Mouse (Mus musculus): ENCODE results near the gene Rpusd2. TPM values are rescaled to one million over a fixed set of nuclear protein-coding genes. Genes with fewer than 3 reads are reported as not detected.
A peak's percentile ranks its signal among the peaks of the same experiment; 100 is the strongest.

Rpusd2 gene
- total and polyA plus RNA-seq, 2 experiments from 2014 or later: 3.6 to 10.3 TPM

DNA sequence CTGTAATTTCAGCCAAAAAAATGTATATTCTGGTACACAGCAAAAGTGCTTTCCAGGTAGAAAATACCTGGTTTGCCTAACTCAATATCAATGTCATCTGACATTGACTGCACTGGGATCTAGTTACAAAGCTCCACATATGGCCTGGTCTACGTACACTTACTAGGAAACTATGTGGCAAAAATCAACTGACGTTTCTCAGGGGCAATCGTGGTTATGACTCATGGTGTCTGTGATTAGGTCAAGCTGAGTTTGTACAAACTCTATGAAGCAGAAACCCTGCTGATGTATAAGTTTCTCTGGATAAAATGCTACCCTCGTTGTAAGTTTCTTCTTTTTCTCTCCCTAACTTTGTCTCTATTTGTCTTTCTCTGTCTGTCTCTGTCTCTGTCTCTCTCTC, 2.4 kb upstream of the Rpusd2 start:
- ATAC-seq: no peak
- DNase-seq: no peak
- Histone ChIP-seq H3K4me3 (ENCODE audit: low read depth, low read length) (no peak overlapping the region), H3K4me2 (ENCODE audit: low read depth) (no peak overlapping the region), H3K9me3 (ENCODE audit: low read length) (no peaks in the 10 kb centered on the region), H3K36me3 (ENCODE audit: insufficient read depth) (peaks cover 5% of the 10 kb centered on the region; the same call in 1 of the 2 replicates), H3K27ac (ENCODE audit: low read depth, low read length) (no peak overlapping the region), H3K9ac (no peak overlapping the region), H3K4me1 (ENCODE audit: insufficient read depth) (peaks cover 5% of the 10 kb centered on the region; the same call in 1 of the 2 replicates), H3K27me3 (ENCODE audit: insufficient read depth, low read length) (no peaks in the 10 kb centered on the region)
- 65% methylated on average over 4 of the region's 4 CpGs for WGBS
- TF ChIP-seq CTCF (IDR thresholded peaks at IDR 0.05; ENCODE audit: low read depth): no peak

GRCm38 (mm10) chr2:119035397-119035745, 781 bp downstream of the Rpusd2 start:
- H3K9me3 ChIP-seq (ENCODE audit: low read length): no peaks in the 10 kb centered on the region
- no peak for TF ChIP-seq CTCF (IDR thresholded peaks at IDR 0.05; ENCODE audit: low read depth)
- ATAC-seq: no peak
- H3K9ac ChIP-seq: peak overlapping the region; percentile 74
- no peak overlapping the region; the same call in 1 of the 2 replicates for H3K27ac ChIP-seq (ENCODE audit: low read depth, low read length)
- H3K4me1 ChIP-seq (ENCODE audit: insufficient read depth): 0 out of 2 replicates have a peak, but pooled peaks cover 5% of the 10 kb centered on the region
- WGBS: 4% methylated on average over 7 of the region's 7 CpGs
- H3K4me2 ChIP-seq (ENCODE audit: low read depth): peak overlapping the region; percentile 79
- H3K36me3 ChIP-seq (ENCODE audit: insufficient read depth): peaks cover 21% of the 10 kb centered on the region
- peak overlapping the region; percentile 95 for H3K4me3 ChIP-seq (ENCODE audit: low read depth, low read length)
- no peak for DNase-seq
- H3K27me3 ChIP-seq (ENCODE audit: insufficient read depth, low read length): no peaks in the 10 kb centered on the region

DNA sequence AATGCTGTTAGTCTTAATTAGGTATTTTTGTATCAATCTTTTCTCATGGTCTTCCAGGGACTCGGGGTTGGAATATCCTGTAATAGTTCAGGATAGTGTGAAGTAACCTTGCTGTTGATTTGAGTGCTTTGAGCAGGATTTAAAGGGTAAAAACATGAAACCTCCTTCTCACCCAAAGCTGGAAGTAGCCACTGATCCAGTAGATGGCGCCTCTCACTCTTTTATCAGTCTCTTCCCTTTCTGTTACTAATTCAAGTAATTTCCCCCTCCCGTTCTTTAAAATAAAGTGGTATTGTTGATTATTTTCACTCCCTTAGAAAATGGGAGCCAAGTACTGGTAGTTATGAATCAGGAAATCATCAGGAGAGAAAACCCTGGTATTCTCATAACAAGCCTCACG, 6.3 kb downstream of the Rpusd2 start:
- DNase-seq: peak; percentile 67
- WGBS: 47% methylated on average over 4 of the region's 4 CpGs
- Histone ChIP-seq H3K4me1 (ENCODE audit: insufficient read depth) (no peaks in the 10 kb centered on the region), H3K9ac (no peak overlapping the region), H3K27ac (ENCODE audit: low read depth, low read length) (no peak overlapping the region), H3K9me3 (ENCODE audit: low read length) (no peaks in the 10 kb centered on the region), H3K36me3 (ENCODE audit: insufficient read depth) (peaks cover 21% of the 10 kb centered on the region), H3K4me2 (ENCODE audit: low read depth) (no peak overlapping the region), H3K27me3 (ENCODE audit: insufficient read depth, low read length) (no peaks in the 10 kb centered on the region), H3K4me3 (ENCODE audit: low read depth, low read length) (no peak overlapping the region)
- ATAC-seq: no peak
- TF ChIP-seq CTCF (IDR thresholded peaks at IDR 0.05; ENCODE audit: low read depth): peak; percentile 65

GRCm38 (mm10) chr2:119045163-119045562, 10.6 kb downstream of the Rpusd2 start:
- no peak overlapping the region for H3K9ac ChIP-seq
- no peak overlapping the region for H3K4me3 ChIP-seq (ENCODE audit: low read depth, low read length)
- no peak overlapping the region for H3K4me2 ChIP-seq (ENCODE audit: low read depth)
- no peaks in the 10 kb centered on the region for H3K36me3 ChIP-seq (ENCODE audit: insufficient read depth)
- TF ChIP-seq CTCF (IDR thresholded peaks at IDR 0.05; ENCODE audit: low read depth): no peak
- no peak for DNase-seq
- no peaks in the 10 kb centered on the region for H3K27me3 ChIP-seq (ENCODE audit: insufficient read depth, low read length)
- WGBS: 70% methylated on average over 2 of the region's 2 CpGs
- no peaks in the 10 kb centered on the region for H3K4me1 ChIP-seq (ENCODE audit: insufficient read depth)
- no peaks in the 10 kb centered on the region for H3K9me3 ChIP-seq (ENCODE audit: low read length)
- ATAC-seq: no peak
- H3K27ac ChIP-seq (ENCODE audit: low read depth, low read length): no peak overlapping the region

DNA sequence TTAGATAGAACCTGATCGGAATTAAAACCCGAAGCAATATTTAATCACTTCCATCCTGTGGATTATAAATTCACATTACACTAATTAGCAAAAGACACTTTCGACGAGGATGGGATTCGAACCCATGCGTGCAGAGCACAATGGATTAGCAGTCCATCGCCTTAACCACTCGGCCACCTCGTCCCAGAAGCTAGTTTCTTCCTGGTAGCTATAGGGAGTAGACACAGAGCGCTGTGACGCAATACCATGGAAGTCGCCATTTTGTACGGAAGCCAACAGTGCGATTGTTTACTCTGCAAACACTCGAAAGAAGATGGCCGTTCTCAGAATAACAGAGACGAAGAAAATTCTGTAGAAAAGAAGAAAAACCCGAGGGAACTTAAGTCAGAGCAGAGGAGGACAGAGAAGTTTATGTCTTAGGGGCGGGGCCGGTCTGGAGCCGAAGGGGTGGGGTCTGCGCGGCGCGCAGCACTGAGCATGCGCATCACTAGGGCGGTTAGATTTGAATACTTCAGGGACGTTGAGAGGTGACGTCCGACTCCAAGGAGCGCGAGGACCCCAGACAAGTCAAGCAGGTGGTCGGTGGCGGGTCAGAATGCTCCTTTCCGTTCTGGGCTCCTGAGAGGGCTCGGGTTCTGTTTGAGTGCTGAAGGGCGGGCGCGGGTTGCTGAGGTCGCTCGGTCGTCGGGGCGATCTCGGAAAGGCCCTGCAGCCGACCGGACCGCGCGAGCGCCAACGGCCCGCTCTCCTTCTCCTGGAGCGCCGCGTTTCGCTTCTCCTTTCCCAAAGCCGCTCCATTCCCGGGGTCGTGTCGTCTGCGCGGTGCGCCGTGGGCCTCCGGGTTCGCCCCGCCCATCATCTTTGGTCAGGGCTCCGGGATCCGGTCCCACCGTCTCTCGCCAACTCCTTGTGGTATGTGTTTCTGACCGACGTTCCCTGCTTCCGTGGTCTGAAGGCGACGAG, 12.3 kb downstream of the Rpusd2 start, which contains the start of gene Knl1:
TSS of gene Knl1 (plus strand) at position 471 of the 963 bp plus-strand sequence.
- H3K9me3 ChIP-seq (ENCODE audit: low read length): no peaks in the 10 kb centered on the region
- no peak for TF ChIP-seq CTCF (IDR thresholded peaks at IDR 0.05; ENCODE audit: low read depth)
- 1% methylated on average over 77 of the region's 77 CpGs for WGBS
- ATAC-seq (peak; percentile 97), DNase-seq (peak; percentile 100)
- H3K27me3 ChIP-seq (ENCODE audit: insufficient read depth, low read length): no peaks in the 10 kb centered on the region
- no peaks in the 10 kb centered on the region for H3K36me3 ChIP-seq (ENCODE audit: insufficient read depth)
- peak within 1 kb of the TSS; percentile 68 for H3K4me3 ChIP-seq (ENCODE audit: low read depth, low read length)
- no peaks in the 10 kb centered on the region for H3K4me1 ChIP-seq (ENCODE audit: insufficient read depth)
- H3K4me2 ChIP-seq (ENCODE audit: low read depth): peak within 1 kb of the TSS; percentile 76
- H3K27ac ChIP-seq (ENCODE audit: low read depth, low read length): peak within 1 kb of the TSS; percentile 87
- H3K9ac ChIP-seq: peak within 1 kb of the TSS; percentile 58

DNA sequence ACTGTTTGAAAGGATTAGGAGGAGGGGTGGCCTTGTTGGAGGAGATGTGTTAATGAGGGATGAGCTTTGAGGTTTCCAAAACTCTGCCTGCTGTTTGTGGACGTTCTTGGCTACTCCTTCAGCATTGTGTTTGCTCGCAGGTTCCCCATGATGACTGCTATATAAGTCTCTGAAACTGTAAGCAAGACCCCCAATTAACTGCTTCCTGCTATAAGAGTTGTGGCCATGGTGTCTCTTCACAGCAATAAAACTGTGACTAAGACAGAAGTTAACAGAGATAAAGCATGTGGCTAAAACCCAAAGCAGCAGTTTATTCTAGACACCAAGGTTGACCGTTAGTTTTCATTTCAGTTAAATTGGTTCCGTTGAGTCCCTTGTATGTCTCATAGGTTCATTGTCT, 13.3 kb downstream of the Rpusd2 start:
- no peak for ATAC-seq
- peak overlapping the region; percentile 58; the same call in 1 of the 2 replicates for H3K9ac ChIP-seq
- TF ChIP-seq CTCF (IDR thresholded peaks at IDR 0.05; ENCODE audit: low read depth): no peak
- peak overlapping the region; percentile 76 for H3K4me2 ChIP-seq (ENCODE audit: low read depth)
- WGBS: 12% methylated on average over 4 of the region's 4 CpGs
- H3K36me3 ChIP-seq (ENCODE audit: insufficient read depth): no peaks in the 10 kb centered on the region
- H3K4me3 ChIP-seq (ENCODE audit: low read depth, low read length): peak overlapping the region; percentile 68
- no peak overlapping the region for H3K27ac ChIP-seq (ENCODE audit: low read depth, low read length)
- DNase-seq: no peak
- H3K9me3 ChIP-seq (ENCODE audit: low read length): no peaks in the 10 kb centered on the region
- no peaks in the 10 kb centered on the region for H3K27me3 ChIP-seq (ENCODE audit: insufficient read depth, low read length)
- no peaks in the 10 kb centered on the region for H3K4me1 ChIP-seq (ENCODE audit: insufficient read depth)

DNA sequence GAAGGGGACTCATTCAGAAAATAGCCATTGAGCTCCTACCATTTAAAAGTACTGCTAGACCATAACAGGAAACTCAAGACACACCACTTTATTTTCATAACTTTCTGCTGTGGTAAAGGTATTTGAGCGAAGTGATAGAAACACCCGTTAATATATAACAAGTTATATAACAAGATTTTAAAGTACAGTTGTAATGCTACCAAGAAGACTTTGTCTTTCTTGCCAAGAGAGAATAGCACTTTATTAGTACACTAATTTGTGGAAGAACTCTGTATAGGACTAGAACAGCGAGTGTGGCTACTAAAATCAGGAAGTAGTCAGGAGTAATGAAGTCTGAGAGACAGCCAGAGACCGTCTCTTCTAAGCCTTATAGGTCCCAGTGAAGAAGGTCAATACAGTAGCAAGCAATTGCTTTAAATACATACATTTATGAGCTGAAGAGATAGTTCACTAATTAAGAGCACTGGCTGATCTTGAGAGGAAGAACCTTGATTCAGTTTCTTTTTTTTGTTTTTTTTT, 15.6 kb downstream of the Rpusd2 start:
- Histone ChIP-seq H3K4me2 (ENCODE audit: low read depth) (no peak overlapping the region), H3K4me1 (ENCODE audit: insufficient read depth) (no peaks in the 10 kb centered on the region), H3K9ac (no peak overlapping the region), H3K4me3 (ENCODE audit: low read depth, low read length) (no peak overlapping the region), H3K27me3 (ENCODE audit: insufficient read depth, low read length) (no peaks in the 10 kb centered on the region), H3K9me3 (ENCODE audit: low read length) (no peaks in the 10 kb centered on the region), H3K36me3 (ENCODE audit: insufficient read depth) (no peaks in the 10 kb centered on the region), H3K27ac (ENCODE audit: low read depth, low read length) (no peak overlapping the region)
- no peak for TF ChIP-seq CTCF (IDR thresholded peaks at IDR 0.05; ENCODE audit: low read depth)
- ATAC-seq: no peak
- DNase-seq: no peak
- WGBS: 88% methylated on average over 4 of the region's 4 CpGs
